Mouse (Mus musculus): ENCODE measurements around the gene Glud1. TPM values are rescaled to one million over a fixed set of nuclear protein-coding genes. Genes with fewer than 3 reads are reported as not detected.
A peak's percentile ranks its signal among the peaks of the same experiment; 100 is the strongest.

Gene Glud1
- polyA plus RNA-seq (2014; fragmentation: Nextera tagmentation; extraction: Ambion mirVana) = 89.4 TPM in 2 replicates

- Histone ChIP-seq H3K4me3 (ENCODE audit: low read depth, low read length) (peak within 1 kb of the TSS; percentile 85), H3K4me2 (ENCODE audit: low read depth, low read length, severe bottlenecking) (peak within 1 kb of the TSS; percentile 90), H3K9me3 (ENCODE audit: control insufficient read depth, low read length) (no peaks in the 10 kb centered on the region), H3K27ac (ENCODE audit: low read depth, low read length) (peak within 1 kb of the TSS; percentile 90), H3K27me3 (ENCODE audit: control insufficient read depth, insufficient read depth, low read length) (no peaks in the 10 kb centered on the region), H3K4me1 (replicated peaks; ENCODE audit: control insufficient read depth, insufficient read depth, low read length) (peaks cover 2% of the 10 kb centered on the region; the same call in 1 of the 2 replicates), H3K9ac (ENCODE audit: low read length) (peak within 1 kb of the TSS; percentile 95), H3K36me3 (ENCODE audit: control insufficient read depth, insufficient read depth, low read length) (no peaks in the 10 kb centered on the region)
- ATAC-seq (replicated peaks; ENCODE audit: low FRiP score) (peak; percentile 97), DNase-seq (ENCODE audit: low spot score) (peak; percentile 99)
- under 1% methylated on average over 77 of the region's 100 CpGs for WGBS
These were observed at the start of gene Glud1, which contains the start of gene Shld2 for GRCm38 (mm10) chr14:34310234-34310965. TSS of gene Glud1 (plus strand) at chr14:34310727. TSS of gene Shld2 (minus strand) at chr14:34310493.

- DNase-seq (ENCODE audit: low spot score) (no peak), ATAC-seq (replicated peaks; ENCODE audit: low FRiP score) (no peak)
- 84% methylated on average over 9 of the region's 9 CpGs for WGBS
- Histone ChIP-seq H3K27me3 (ENCODE audit: control insufficient read depth, insufficient read depth, low read length) (no peaks in the 10 kb centered on the region), H3K36me3 (ENCODE audit: control insufficient read depth, insufficient read depth, low read length) (no peaks in the 10 kb centered on the region), H3K4me1 (replicated peaks; ENCODE audit: control insufficient read depth, insufficient read depth, low read length) (no peaks in the 10 kb centered on the region), H3K4me3 (ENCODE audit: low read depth, low read length) (no peak overlapping the region), H3K4me2 (ENCODE audit: low read depth, low read length, severe bottlenecking) (no peak overlapping the region), H3K27ac (ENCODE audit: low read depth, low read length) (no peak overlapping the region), H3K9me3 (ENCODE audit: control insufficient read depth, low read length) (no peaks in the 10 kb centered on the region), H3K9ac (ENCODE audit: low read length) (no peak overlapping the region)
These were observed 42.5 kb upstream of the Glud1 start for GRCm38 (mm10) chr14:34268046-34268445.

- Histone ChIP-seq H3K9me3 (ENCODE audit: control insufficient read depth, low read length) (no peaks in the 10 kb centered on the region), H3K27me3 (ENCODE audit: control insufficient read depth, insufficient read depth, low read length) (no peaks in the 10 kb centered on the region), H3K4me1 (replicated peaks; ENCODE audit: control insufficient read depth, insufficient read depth, low read length) (no peaks in the 10 kb centered on the region), H3K9ac (ENCODE audit: low read length) (no peak overlapping the region), H3K4me3 (ENCODE audit: low read depth, low read length) (no peak overlapping the region), H3K4me2 (ENCODE audit: low read depth, low read length, severe bottlenecking) (no peak overlapping the region), H3K27ac (ENCODE audit: low read depth, low read length) (no peak overlapping the region), H3K36me3 (ENCODE audit: control insufficient read depth, insufficient read depth, low read length) (no peaks in the 10 kb centered on the region)
- 61% methylated on average over 2 of the region's 2 CpGs for whole genome bisulfite sequencing
- ATAC-seq (replicated peaks; ENCODE audit: low FRiP score) (no peak), DNase-seq (ENCODE audit: low spot score) (no peak)
These were observed 37.2 kb upstream of the Glud1 start for GRCm38 (mm10) chr14:34273280-34273679.

GRCm38 (mm10) chr14:34274141-34274540, 36.4 kb upstream of the Glud1 start:
- Histone ChIP-seq H3K27me3 (ENCODE audit: control insufficient read depth, insufficient read depth, low read length) (no peaks in the 10 kb centered on the region), H3K4me1 (replicated peaks; ENCODE audit: control insufficient read depth, insufficient read depth, low read length) (no peaks in the 10 kb centered on the region), H3K27ac (ENCODE audit: low read depth, low read length) (no peak overlapping the region), H3K4me3 (ENCODE audit: low read depth, low read length) (no peak overlapping the region), H3K9ac (ENCODE audit: low read length) (no peak overlapping the region), H3K36me3 (ENCODE audit: control insufficient read depth, insufficient read depth, low read length) (no peaks in the 10 kb centered on the region), H3K9me3 (ENCODE audit: control insufficient read depth, low read length) (no peaks in the 10 kb centered on the region), H3K4me2 (ENCODE audit: low read depth, low read length, severe bottlenecking) (no peak overlapping the region)
- 91% methylated on average over 3 of the region's 3 CpGs for whole genome bisulfite sequencing
- ATAC-seq (replicated peaks; ENCODE audit: low FRiP score) (no peak), DNase-seq (ENCODE audit: low spot score) (no peak)

GRCm38 (mm10) chr14:34275225-34275624, 35.3 kb upstream of the Glud1 start:
- Histone ChIP-seq H3K9ac (ENCODE audit: low read length) (no peak overlapping the region), H3K4me2 (ENCODE audit: low read depth, low read length, severe bottlenecking) (no peak overlapping the region), H3K27me3 (ENCODE audit: control insufficient read depth, insufficient read depth, low read length) (no peaks in the 10 kb centered on the region), H3K4me3 (ENCODE audit: low read depth, low read length) (no peak overlapping the region), H3K4me1 (replicated peaks; ENCODE audit: control insufficient read depth, insufficient read depth, low read length) (no peaks in the 10 kb centered on the region), H3K27ac (ENCODE audit: low read depth, low read length) (no peak overlapping the region), H3K36me3 (ENCODE audit: control insufficient read depth, insufficient read depth, low read length) (no peaks in the 10 kb centered on the region), H3K9me3 (ENCODE audit: control insufficient read depth, low read length) (no peaks in the 10 kb centered on the region)
- ATAC-seq (replicated peaks; ENCODE audit: low FRiP score) = no peak
- DNase-seq (ENCODE audit: low spot score) = no peak
- WGBS = 91% methylated on average over 4 of the region's 4 CpGs

- no peak overlapping the region for H3K27ac ChIP-seq (ENCODE audit: low read depth, low read length)
- no peaks in the 10 kb centered on the region for H3K9me3 ChIP-seq (ENCODE audit: control insufficient read depth, low read length)
- no peak for DNase-seq (ENCODE audit: low spot score)
- no peak for ATAC-seq (replicated peaks; ENCODE audit: low FRiP score)
- H3K4me3 ChIP-seq (ENCODE audit: low read depth, low read length) = no peak overlapping the region
- no peak overlapping the region for H3K9ac ChIP-seq (ENCODE audit: low read length)
- H3K4me2 ChIP-seq (ENCODE audit: low read depth, low read length, severe bottlenecking) = no peak overlapping the region
- no peaks in the 10 kb centered on the region for H3K4me1 ChIP-seq (replicated peaks; ENCODE audit: control insufficient read depth, insufficient read depth, low read length)
- H3K27me3 ChIP-seq (ENCODE audit: control insufficient read depth, insufficient read depth, low read length) = no peaks in the 10 kb centered on the region
- 92% methylated on average over 4 of the region's 4 CpGs for WGBS
- H3K36me3 ChIP-seq (ENCODE audit: control insufficient read depth, insufficient read depth, low read length) = no peaks in the 10 kb centered on the region
These were observed 30.8 kb upstream of the Glud1 start for GRCm38 (mm10) chr14:34279726-34280125.

- no peak overlapping the region for H3K27ac ChIP-seq (ENCODE audit: low read depth, low read length)
- no peak overlapping the region for H3K4me2 ChIP-seq (ENCODE audit: low read depth, low read length, severe bottlenecking)
- H3K27me3 ChIP-seq (ENCODE audit: control insufficient read depth, insufficient read depth, low read length) = no peaks in the 10 kb centered on the region
- no peak overlapping the region for H3K9ac ChIP-seq (ENCODE audit: low read length)
- no peaks in the 10 kb centered on the region for H3K9me3 ChIP-seq (ENCODE audit: control insufficient read depth, low read length)
- H3K4me3 ChIP-seq (ENCODE audit: low read depth, low read length) = no peak overlapping the region
- no peaks in the 10 kb centered on the region for H3K36me3 ChIP-seq (ENCODE audit: control insufficient read depth, insufficient read depth, low read length)
- H3K4me1 ChIP-seq (replicated peaks; ENCODE audit: control insufficient read depth, insufficient read depth, low read length) = no peaks in the 10 kb centered on the region
- DNase-seq (ENCODE audit: low spot score) (no peak), ATAC-seq (replicated peaks; ENCODE audit: low FRiP score) (no peak)
- WGBS = 80% methylated on average over 2 of the region's 2 CpGs
These were observed 29.7 kb upstream of the Glud1 start for GRCm38 (mm10) chr14:34280798-34281197.

- H3K27me3 ChIP-seq (ENCODE audit: control insufficient read depth, insufficient read depth, low read length) = no peaks in the 10 kb centered on the region
- no peaks in the 10 kb centered on the region for H3K36me3 ChIP-seq (ENCODE audit: control insufficient read depth, insufficient read depth, low read length)
- no peaks in the 10 kb centered on the region for H3K9me3 ChIP-seq (ENCODE audit: control insufficient read depth, low read length)
- H3K27ac ChIP-seq (ENCODE audit: low read depth, low read length) = no peak overlapping the region
- ATAC-seq (replicated peaks; ENCODE audit: low FRiP score) (no peak), DNase-seq (ENCODE audit: low spot score) (no peak)
- H3K9ac ChIP-seq (ENCODE audit: low read length) = no peak overlapping the region
- no peak overlapping the region for H3K4me2 ChIP-seq (ENCODE audit: low read depth, low read length, severe bottlenecking)
- WGBS = 95% methylated on average over 5 of the region's 5 CpGs
- H3K4me1 ChIP-seq (replicated peaks; ENCODE audit: control insufficient read depth, insufficient read depth, low read length) = no peaks in the 10 kb centered on the region
- no peak overlapping the region for H3K4me3 ChIP-seq (ENCODE audit: low read depth, low read length)
These were observed 28.7 kb upstream of the Glud1 start for GRCm38 (mm10) chr14:34281736-34282269.

GRCm38 (mm10) chr14:34288396-34288795, 22.1 kb upstream of the Glud1 start:
- ATAC-seq (replicated peaks; ENCODE audit: low FRiP score) = no peak
- H3K4me2 ChIP-seq (ENCODE audit: low read depth, low read length, severe bottlenecking) = no peak overlapping the region
- no peaks in the 10 kb centered on the region for H3K27me3 ChIP-seq (ENCODE audit: control insufficient read depth, insufficient read depth, low read length)
- no peaks in the 10 kb centered on the region for H3K4me1 ChIP-seq (replicated peaks; ENCODE audit: control insufficient read depth, insufficient read depth, low read length)
- no peak overlapping the region for H3K4me3 ChIP-seq (ENCODE audit: low read depth, low read length)
- H3K27ac ChIP-seq (ENCODE audit: low read depth, low read length) = no peak overlapping the region
- WGBS = 82% methylated on average over 2 of the region's 2 CpGs
- H3K9ac ChIP-seq (ENCODE audit: low read length) = no peak overlapping the region
- DNase-seq (ENCODE audit: low spot score) = no peak
- no peaks in the 10 kb centered on the region for H3K36me3 ChIP-seq (ENCODE audit: control insufficient read depth, insufficient read depth, low read length)
- H3K9me3 ChIP-seq (ENCODE audit: control insufficient read depth, low read length) = no peaks in the 10 kb centered on the region

Measured in forebrain, embryonic 11.5 days (tissue).